Mouse (Mus musculus) c-Kit-positive CD71-positive TER-119-positive erythroid progenitor cells, embryonic 14.5 days (primary cell): ENCODE measurements at regions not wholly inside any gene's neighbourhood (a gene's known extent, or its start where the extent isn't known, plus 50 kb on each side); places are given as distances from the start of the nearest gene placed in this dataset.

Source experiments
- DNase-seq: peaks from one replicate; pipeline ENCODE4 v3.0.0-alpha.2; 2013; ENCODE audit warnings: low spot score

- DNase-seq, result no peak
Observed at GRCm38 (mm10) chr17:14610791-14611522, 83.1 kb downstream of the Thbs2 start.

GRCm38 (mm10) chr17:14608845-14609244, 85.2 kb downstream of the Thbs2 start:
- no peak for DNase-seq

GRCm38 (mm10) chr17:14606356-14606989, 87.6 kb downstream of the Thbs2 start:
- no peak for DNase-seq

DNA sequence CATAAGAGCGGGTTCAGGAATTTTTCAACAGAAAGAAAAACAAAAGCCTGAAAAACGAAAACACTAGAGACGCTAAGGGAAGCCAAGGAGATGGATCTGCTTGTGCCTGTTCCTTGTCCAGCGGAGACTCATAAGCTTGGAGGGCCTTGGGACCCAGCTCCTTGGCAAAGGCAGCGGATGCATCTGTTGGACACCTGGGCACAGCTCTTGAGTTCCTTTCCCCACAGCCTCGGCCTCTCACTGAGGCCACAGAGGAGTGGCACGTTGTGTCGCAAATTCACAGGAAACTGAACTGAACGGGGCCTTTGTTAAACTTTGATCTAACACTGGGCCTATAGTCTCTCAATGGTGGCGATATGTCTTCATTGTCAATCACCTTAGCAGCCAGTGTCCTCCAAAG, 94.4 kb downstream of the Thbs2 start:
- no peak for DNase-seq

DNA sequence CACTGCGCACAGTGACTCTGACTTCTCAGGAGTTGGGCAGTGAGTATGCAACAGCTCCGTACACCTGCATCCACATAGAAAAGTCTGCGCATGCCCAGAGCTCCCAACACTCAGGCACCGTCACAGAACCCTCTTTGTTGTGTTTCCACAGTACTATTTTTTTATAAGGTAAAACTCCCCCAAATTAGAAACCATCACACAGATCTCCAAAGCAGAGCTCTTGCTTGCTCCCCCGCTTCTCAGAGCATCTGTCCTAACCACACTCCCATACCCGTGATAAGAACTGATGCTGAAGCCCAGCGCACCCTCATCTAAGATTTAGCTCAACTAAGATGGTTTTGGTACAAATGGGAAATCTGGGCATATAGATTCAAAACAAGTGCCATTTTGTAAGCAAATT, 97.6 kb downstream of the Thbs2 start:
- DNase-seq, result no peak

GRCm38 (mm10) chr17:14595525-14595924, 98.5 kb downstream of the Thbs2 start:
- no peak for DNase-seq

DNA sequence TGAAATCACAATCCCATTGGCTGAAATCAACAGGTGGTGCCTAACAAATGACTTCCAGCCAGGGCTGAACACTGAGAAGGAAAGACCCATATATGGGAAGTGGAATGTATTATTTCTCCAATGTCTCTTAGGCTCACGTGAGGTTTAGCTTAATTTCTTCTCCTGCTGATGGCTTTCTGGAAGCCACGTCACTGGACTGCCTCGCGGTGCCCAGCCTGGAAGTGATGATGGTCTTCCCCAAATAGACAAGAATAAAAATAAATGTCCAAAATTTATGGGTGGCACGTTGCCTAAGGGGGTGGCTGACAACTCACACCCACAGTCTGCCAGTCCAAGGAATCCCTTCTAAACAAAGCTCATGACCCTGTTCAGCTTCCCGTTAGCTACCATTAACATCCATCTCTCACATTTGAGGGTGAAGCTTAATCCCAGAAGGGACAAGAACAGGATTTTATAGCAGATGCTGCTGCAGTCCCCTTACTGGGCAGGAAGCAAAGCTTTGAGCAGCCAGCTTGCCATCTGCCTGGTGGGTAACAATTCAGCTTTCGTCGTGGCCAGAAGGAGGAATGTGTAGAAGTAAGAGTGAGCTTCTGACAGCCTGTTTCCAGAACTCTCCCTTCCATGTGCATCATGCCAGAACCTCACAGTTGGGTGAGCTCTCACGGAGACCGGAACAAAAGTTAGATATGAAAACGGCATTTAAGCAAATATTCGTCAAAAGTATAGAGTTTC, 105.8 kb downstream of the Thbs2 start:
- no peak for DNase-seq

- DNase-seq, result no peak
Observed at GRCm38 (mm10) chr17:14579671-14580070, 114.4 kb downstream of the Thbs2 start.

DNA sequence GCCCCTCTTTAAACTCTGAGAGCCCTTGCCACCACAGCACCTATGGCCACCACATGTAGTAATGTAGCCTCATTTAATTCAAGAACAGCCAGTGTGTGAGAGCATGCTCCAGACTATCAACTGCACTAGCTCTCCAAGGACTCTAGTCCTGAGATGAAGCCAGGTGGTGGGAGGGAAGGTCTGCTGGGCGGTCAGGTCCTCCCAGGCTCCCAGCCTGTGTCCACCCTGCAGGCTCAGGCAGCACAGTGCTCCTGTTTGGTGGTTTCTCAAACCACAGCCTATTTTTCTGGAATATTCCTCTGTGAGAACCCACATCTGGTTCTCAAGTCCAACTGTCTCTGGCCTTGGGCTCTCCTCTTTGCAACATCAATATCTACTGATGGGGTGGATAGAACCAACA, 115.3 kb downstream of the Thbs2 start:
- no peak for DNase-seq

DNA sequence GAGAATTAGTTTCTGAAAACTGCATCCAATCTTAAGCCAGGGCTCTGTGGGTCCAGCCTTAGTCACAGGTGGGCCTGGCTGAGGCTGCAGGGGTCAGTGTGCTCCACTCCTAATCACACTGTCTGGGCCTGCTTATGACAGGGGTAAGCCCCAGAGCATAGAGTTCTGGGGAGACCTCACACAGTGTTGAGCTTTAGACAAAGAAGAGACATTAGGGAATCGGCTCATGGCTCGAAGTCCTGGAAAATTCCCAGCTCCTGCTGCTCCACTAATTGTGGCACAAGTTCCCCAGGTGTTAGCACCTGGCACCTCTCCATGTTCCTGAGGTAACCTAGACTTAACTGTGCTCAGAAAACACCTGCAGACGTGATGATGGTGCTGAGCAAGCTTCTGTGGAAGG, 115.8 kb downstream of the Thbs2 start:
- DNase-seq, result no peak

DNA sequence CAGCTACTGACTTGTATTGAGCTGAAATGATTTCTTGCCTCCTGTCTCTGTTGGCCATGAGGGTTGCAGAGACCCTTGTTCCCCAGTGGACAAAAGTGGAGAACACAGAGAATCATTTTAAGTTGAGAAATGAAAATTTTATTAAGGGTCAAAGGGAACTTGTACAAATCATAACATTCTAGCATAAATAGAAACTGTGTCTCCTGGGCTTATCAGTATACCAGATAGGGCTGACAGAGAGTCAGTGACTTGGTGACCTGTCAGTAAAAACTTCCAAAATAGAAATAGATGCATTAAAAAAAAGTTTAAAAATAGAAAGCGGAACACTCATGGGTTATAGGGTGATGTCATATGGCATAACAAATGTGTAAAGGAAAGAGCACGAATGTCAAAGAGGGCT, 117.9 kb downstream of the Thbs2 start:
- no peak for DNase-seq

- no peak for DNase-seq
Observed at GRCm38 (mm10) chr17:14571143-14571542, 122.9 kb downstream of the Thbs2 start.

- DNase-seq, result no peak
Observed at GRCm38 (mm10) chr17:14570266-14570775, 123.7 kb downstream of the Thbs2 start.

GRCm38 (mm10) chr17:14562191-14562590, 131.8 kb downstream of the Thbs2 start:
- DNase-seq, result no peak

DNA sequence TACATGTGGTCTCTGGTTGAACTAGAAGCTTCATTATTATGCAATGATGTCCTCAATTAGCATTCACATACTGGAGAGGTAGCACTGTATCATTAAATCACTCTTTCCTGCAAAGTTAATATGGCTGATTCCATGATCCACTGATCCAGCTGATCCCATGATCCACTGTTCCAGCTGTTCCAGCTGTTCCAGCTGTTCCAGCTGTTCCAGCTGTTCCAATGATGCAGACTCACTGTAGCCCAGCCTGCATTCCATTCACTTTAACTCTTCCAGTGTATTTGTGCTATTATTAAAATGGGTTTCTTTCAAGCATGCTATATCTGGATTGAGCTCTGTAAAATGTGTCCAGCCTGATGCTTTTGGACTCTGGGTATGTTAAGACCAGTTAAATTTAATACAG, 136.8 kb downstream of the Thbs2 start:
- DNase-seq, result no peak

DNA sequence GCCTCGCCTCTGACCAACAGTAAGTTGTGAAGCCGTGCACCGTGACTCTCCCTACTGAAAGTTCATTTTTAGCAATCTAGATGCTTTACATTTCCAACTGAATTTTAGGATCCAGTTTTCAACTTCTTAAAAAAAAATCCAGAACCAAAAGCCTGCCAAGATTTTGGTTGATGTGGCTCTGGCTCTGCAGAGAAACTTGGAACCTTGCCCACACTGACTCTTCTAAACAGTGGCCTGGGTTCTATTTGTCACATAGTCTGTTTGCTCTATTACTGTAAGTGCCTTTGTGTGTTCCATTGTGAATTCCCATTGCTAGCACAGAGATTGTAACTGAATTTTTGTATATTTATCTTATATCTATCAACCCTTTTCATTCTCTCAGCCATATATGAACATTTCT, 140.8 kb downstream of the Thbs2 start:
- no peak for DNase-seq

DNA sequence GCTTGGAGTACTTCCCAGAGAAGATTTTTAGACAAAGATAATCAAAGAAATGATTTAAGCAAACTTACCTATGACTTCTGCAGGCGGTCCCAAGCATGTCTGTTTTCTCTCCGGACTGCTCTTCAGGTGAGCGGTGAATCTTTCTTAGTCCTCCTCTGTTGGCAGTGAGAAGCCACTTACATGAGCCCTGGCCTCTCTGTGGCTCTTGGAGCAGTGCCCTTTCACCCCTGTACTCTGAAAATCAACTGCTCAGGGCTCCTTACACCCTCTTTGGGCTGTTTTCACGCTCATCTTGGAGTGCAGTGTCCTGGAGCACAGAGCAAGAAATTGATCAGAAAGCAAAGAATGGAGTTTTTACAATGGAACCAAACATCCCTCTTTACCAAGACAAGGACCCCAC, 142.0 kb downstream of the Thbs2 start:
- DNase-seq, result no peak

DNA sequence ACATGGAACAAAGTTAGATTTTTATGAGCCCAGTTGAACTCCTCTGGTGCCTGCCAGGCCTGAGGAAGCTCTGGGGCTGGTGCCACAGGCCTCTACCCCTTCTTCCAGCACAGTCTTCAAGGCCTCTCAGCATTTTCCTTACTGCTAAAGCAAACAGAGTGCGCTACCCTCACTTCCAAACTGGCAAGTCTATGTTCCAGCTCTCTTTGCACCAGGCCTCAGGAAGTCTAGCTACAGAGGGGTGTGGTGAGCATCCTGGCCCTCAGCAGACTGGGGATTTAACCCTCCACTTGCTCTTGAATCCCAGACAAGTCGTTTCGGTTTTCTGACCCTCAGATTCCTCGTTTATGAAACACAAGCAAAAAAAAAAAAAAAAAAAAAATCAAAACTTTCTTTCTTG, 142.4 kb downstream of the Thbs2 start:
- no peak for DNase-seq

- peak; percentile 33 for DNase-seq
Observed at GRCm38 (mm10) chr17:14545822-14546473, 148.1 kb downstream of the Thbs2 start.

DNA sequence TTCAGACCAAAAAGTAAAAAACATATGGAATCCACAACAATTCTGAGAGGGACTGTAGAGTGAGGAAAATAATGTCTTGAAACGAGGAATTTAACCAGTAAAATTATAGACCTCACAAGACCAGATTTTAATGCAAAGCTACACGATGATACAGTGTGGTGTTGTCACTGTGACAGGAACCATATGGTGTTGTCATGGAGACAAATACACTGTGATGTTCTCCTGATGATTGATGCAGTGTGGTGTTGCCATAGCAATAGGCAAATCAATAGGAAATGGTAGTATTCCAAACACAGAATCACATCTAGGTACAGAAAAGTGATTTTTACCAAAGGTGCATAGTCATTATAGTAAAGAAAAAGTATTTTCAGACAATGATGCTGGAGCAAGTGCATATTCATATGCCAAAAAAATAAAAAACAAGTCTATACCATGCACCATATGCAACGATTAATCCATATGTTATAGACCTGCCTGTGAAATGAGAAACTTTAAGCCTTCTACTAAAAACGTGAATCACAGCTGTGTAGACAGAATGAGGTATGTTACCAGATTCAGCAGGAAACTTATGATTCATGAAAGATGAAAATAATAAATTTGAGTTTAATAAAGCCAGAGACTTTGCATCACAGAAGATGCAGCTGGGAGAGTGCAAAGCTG, 149.6 kb downstream of the Thbs2 start:
- DNase-seq, result no peak

- DNase-seq, result no peak
Observed at GRCm38 (mm10) chr17:14541035-14541434, 153.0 kb downstream of the Thbs2 start.
